Mouse (Mus musculus): ENCODE measurements at regions not wholly inside any gene's neighbourhood (a gene's known extent, or its start where the extent isn't known, plus 50 kb on each side); places are given as distances from the start of the nearest gene placed in this dataset.

GRCm38 (mm10) chr13:91322331-91322730, 98.6 kb upstream of the Atg10 start:
- Histone ChIP-seq H3K4me1 (ENCODE audit: control insufficient read depth, insufficient read depth, low read depth, low read length) (no peaks in the 10 kb centered on the region), H3K4me2 (ENCODE audit: low read length) (no peak overlapping the region), H3K27ac (ENCODE audit: low read depth, low read length) (no peak overlapping the region), H3K9ac (ENCODE audit: low read depth, low read length) (no peak overlapping the region), H3K27me3 (replicated peaks; ENCODE audit: control insufficient read depth, insufficient read depth, low read length) (no peaks in the 10 kb centered on the region), H3K4me3 (ENCODE audit: low read length) (no peak overlapping the region), H3K36me3 (ENCODE audit: control insufficient read depth, insufficient read depth, low read length) (no peaks in the 10 kb centered on the region), H3K9me3 (ENCODE audit: control insufficient read depth, low read length) (no peaks in the 10 kb centered on the region)
- ATAC-seq, result no peak
- 97% methylated on average over 6 of the region's 6 CpGs for WGBS

- ATAC-seq, result no peak
- WGBS, result 92% methylated on average over 3 of the region's 3 CpGs
- no peaks in the 10 kb centered on the region for H3K27me3 ChIP-seq (replicated peaks; ENCODE audit: control insufficient read depth, insufficient read depth, low read length)
- H3K9ac ChIP-seq (ENCODE audit: low read depth, low read length), result no peak overlapping the region
- H3K9me3 ChIP-seq (ENCODE audit: control insufficient read depth, low read length), result no peaks in the 10 kb centered on the region
- no peaks in the 10 kb centered on the region for H3K4me1 ChIP-seq (ENCODE audit: control insufficient read depth, insufficient read depth, low read depth, low read length)
- H3K4me3 ChIP-seq (ENCODE audit: low read length), result no peak overlapping the region
- no peak overlapping the region for H3K27ac ChIP-seq (ENCODE audit: low read depth, low read length)
- no peaks in the 10 kb centered on the region for H3K36me3 ChIP-seq (ENCODE audit: control insufficient read depth, insufficient read depth, low read length)
- H3K4me2 ChIP-seq (ENCODE audit: low read length), result no peak overlapping the region
Observed at GRCm38 (mm10) chr13:91326834-91327233, 103.1 kb upstream of the Atg10 start.

GRCm38 (mm10) chr13:91334283-91334682, 110.5 kb upstream of the Atg10 start:
- H3K36me3 ChIP-seq (ENCODE audit: control insufficient read depth, insufficient read depth, low read length), result no peaks in the 10 kb centered on the region
- no peaks in the 10 kb centered on the region for H3K9me3 ChIP-seq (ENCODE audit: control insufficient read depth, low read length)
- H3K9ac ChIP-seq (ENCODE audit: low read depth, low read length), result no peak overlapping the region
- no peaks in the 10 kb centered on the region for H3K27me3 ChIP-seq (replicated peaks; ENCODE audit: control insufficient read depth, insufficient read depth, low read length)
- no peak overlapping the region for H3K4me3 ChIP-seq (ENCODE audit: low read length)
- no peak overlapping the region for H3K4me2 ChIP-seq (ENCODE audit: low read length)
- no peak overlapping the region for H3K27ac ChIP-seq (ENCODE audit: low read depth, low read length)
- no peaks in the 10 kb centered on the region for H3K4me1 ChIP-seq (ENCODE audit: control insufficient read depth, insufficient read depth, low read depth, low read length)
- ATAC-seq, result no peak

GRCm38 (mm10) chr13:91344139-91344538, 115.9 kb upstream of the Ssbp2 start:
- no peak overlapping the region for H3K4me3 ChIP-seq (ENCODE audit: low read length)
- no peak for ATAC-seq
- H3K4me1 ChIP-seq (ENCODE audit: control insufficient read depth, insufficient read depth, low read depth, low read length), result no peaks in the 10 kb centered on the region
- H3K36me3 ChIP-seq (ENCODE audit: control insufficient read depth, insufficient read depth, low read length), result no peaks in the 10 kb centered on the region; the same call in 1 of the 2 replicates
- no peak overlapping the region for H3K27ac ChIP-seq (ENCODE audit: low read depth, low read length)
- H3K4me2 ChIP-seq (ENCODE audit: low read length), result no peak overlapping the region
- WGBS, result 68% methylated on average over 1 of the region's 1 CpGs
- no peaks in the 10 kb centered on the region for H3K27me3 ChIP-seq (replicated peaks; ENCODE audit: control insufficient read depth, insufficient read depth, low read length)
- no peak overlapping the region for H3K9ac ChIP-seq (ENCODE audit: low read depth, low read length)
- H3K9me3 ChIP-seq (ENCODE audit: control insufficient read depth, low read length), result peaks cover 4% of the 10 kb centered on the region; the same call in 1 of the 2 replicates

GRCm38 (mm10) chr13:91348489-91349083, 111.5 kb upstream of the Ssbp2 start:
- Histone ChIP-seq H3K36me3 (ENCODE audit: control insufficient read depth, insufficient read depth, low read length) (no peaks in the 10 kb centered on the region; the same call in 1 of the 2 replicates), H3K4me1 (ENCODE audit: control insufficient read depth, insufficient read depth, low read depth, low read length) (no peaks in the 10 kb centered on the region), H3K9me3 (ENCODE audit: control insufficient read depth, low read length) (peaks cover 4% of the 10 kb centered on the region; the same call in 1 of the 2 replicates), H3K9ac (ENCODE audit: low read depth, low read length) (no peak overlapping the region), H3K4me3 (ENCODE audit: low read length) (no peak overlapping the region), H3K27me3 (replicated peaks; ENCODE audit: control insufficient read depth, insufficient read depth, low read length) (no peaks in the 10 kb centered on the region), H3K27ac (ENCODE audit: low read depth, low read length) (no peak overlapping the region), H3K4me2 (ENCODE audit: low read length) (no peak overlapping the region)
- WGBS, result 89% methylated on average over 12 of the region's 12 CpGs
- ATAC-seq, result peak; percentile 40; the same call in 1 of the 2 replicates

- no peak overlapping the region for H3K27ac ChIP-seq (ENCODE audit: low read depth, low read length)
- no peaks in the 10 kb centered on the region for H3K27me3 ChIP-seq (replicated peaks; ENCODE audit: control insufficient read depth, insufficient read depth, low read length)
- no peaks in the 10 kb centered on the region for H3K36me3 ChIP-seq (ENCODE audit: control insufficient read depth, insufficient read depth, low read length)
- no peaks in the 10 kb centered on the region for H3K4me1 ChIP-seq (ENCODE audit: control insufficient read depth, insufficient read depth, low read depth, low read length)
- ATAC-seq, result no peak
- no peak overlapping the region for H3K4me3 ChIP-seq (ENCODE audit: low read length)
- no peak overlapping the region for H3K4me2 ChIP-seq (ENCODE audit: low read length)
- H3K9ac ChIP-seq (ENCODE audit: low read depth, low read length), result no peak overlapping the region
- H3K9me3 ChIP-seq (ENCODE audit: control insufficient read depth, low read length), result no peaks in the 10 kb centered on the region
- 79% methylated on average over 8 of the region's 8 CpGs for WGBS
Observed at GRCm38 (mm10) chr13:91352311-91352710, 107.8 kb upstream of the Ssbp2 start.

GRCm38 (mm10) chr13:91356516-91356915, 103.6 kb upstream of the Ssbp2 start:
- WGBS, result 76% methylated on average over 9 of the region's 9 CpGs
- H3K27ac ChIP-seq (ENCODE audit: low read depth, low read length), result no peak overlapping the region
- H3K4me2 ChIP-seq (ENCODE audit: low read length), result no peak overlapping the region
- no peaks in the 10 kb centered on the region for H3K36me3 ChIP-seq (ENCODE audit: control insufficient read depth, insufficient read depth, low read length)
- no peak for ATAC-seq
- no peaks in the 10 kb centered on the region for H3K4me1 ChIP-seq (ENCODE audit: control insufficient read depth, insufficient read depth, low read depth, low read length)
- H3K27me3 ChIP-seq (replicated peaks; ENCODE audit: control insufficient read depth, insufficient read depth, low read length), result no peaks in the 10 kb centered on the region
- H3K9me3 ChIP-seq (ENCODE audit: control insufficient read depth, low read length), result no peaks in the 10 kb centered on the region
- H3K4me3 ChIP-seq (ENCODE audit: low read length), result no peak overlapping the region
- no peak overlapping the region for H3K9ac ChIP-seq (ENCODE audit: low read depth, low read length)

- 76% methylated on average over 6 of the region's 6 CpGs for WGBS
Observed at GRCm38 (mm10) chr13:91360121-91360520, 100.0 kb upstream of the Ssbp2 start.

GRCm38 (mm10) chr13:91365270-91365952, 94.7 kb upstream of the Ssbp2 start:
- WGBS, result 43% methylated on average over 2 of the region's 2 CpGs

More at GRCm38 (mm10) chr13:91360121-91360520, 100.0 kb upstream of the Ssbp2 start:
- Histone ChIP-seq H3K4me1 (ENCODE audit: control insufficient read depth, insufficient read depth, low read depth, low read length) (no peaks in the 10 kb centered on the region; the same call in 1 of the 2 replicates), H3K27ac (ENCODE audit: low read depth, low read length) (no peak overlapping the region), H3K4me3 (ENCODE audit: low read length) (no peak overlapping the region), H3K36me3 (ENCODE audit: control insufficient read depth, insufficient read depth, low read length) (no peaks in the 10 kb centered on the region), H3K4me2 (ENCODE audit: low read length) (no peak overlapping the region), H3K27me3 (replicated peaks; ENCODE audit: control insufficient read depth, insufficient read depth, low read length) (no peaks in the 10 kb centered on the region), H3K9ac (ENCODE audit: low read depth, low read length) (no peak overlapping the region), H3K9me3 (ENCODE audit: control insufficient read depth, low read length) (no peaks in the 10 kb centered on the region)
- no peak for ATAC-seq

More at GRCm38 (mm10) chr13:91365270-91365952, 94.7 kb upstream of the Ssbp2 start:
- Histone ChIP-seq H3K4me3 (ENCODE audit: low read length) (no peak overlapping the region), H3K27ac (ENCODE audit: low read depth, low read length) (0 out of 2 replicates have a peak overlapping the region, but pooled peaks have one; percentile 32), H3K36me3 (ENCODE audit: control insufficient read depth, insufficient read depth, low read length) (no peaks in the 10 kb centered on the region), H3K4me2 (ENCODE audit: low read length) (no peak overlapping the region), H3K4me1 (ENCODE audit: control insufficient read depth, insufficient read depth, low read depth, low read length) (peaks cover 10% of the 10 kb centered on the region), H3K27me3 (replicated peaks; ENCODE audit: control insufficient read depth, insufficient read depth, low read length) (no peaks in the 10 kb centered on the region), H3K9me3 (ENCODE audit: control insufficient read depth, low read length) (no peaks in the 10 kb centered on the region), H3K9ac (ENCODE audit: low read depth, low read length) (no peak overlapping the region)
- ATAC-seq, result peak; percentile 96

All from hindbrain, embryonic 16.5 days (tissue).